Mouse (Mus musculus) frontal cortex, postnatal 14 days (tissue): ENCODE measurements around the gene Uprt.
A peak's percentile ranks its signal among the peaks of the same experiment; 100 is the strongest.

Experiments
- DNase-seq, 2 experiments: peaks; one replicate each; pipeline ENCODE4 v3.0.0; 2022; ENCODE audit warnings: low spot score in 2 of 2

The Uprt gene

GRCm38 (mm10) chrX:104482572-104483443 lies at the start of gene Uprt:
Gene Uprt, plus strand, starts transcription at chrX:104482818.
- DNase-seq = peak; percentile 56 to 69

GRCm38 (mm10) chrX:104433456-104433855 lies 49.2 kb upstream of the Uprt start:
- DNase-seq = no peak

- DNase-seq = no peak
These were observed 30.2 kb upstream of the Uprt start for GRCm38 (mm10) chrX:104452433-104452832.

- DNase-seq = no peak
These were observed 20.9 kb upstream of the Uprt start for GRCm38 (mm10) chrX:104461755-104462154.

GRCm38 (mm10) chrX:104464376-104464775 lies 18.2 kb upstream of the Uprt start:
- DNase-seq = no peak

GRCm38 (mm10) chrX:104478041-104478440 lies 4.6 kb upstream of the Uprt start:
- no peak for DNase-seq

GRCm38 (mm10) chrX:104483444-104483808 lies 808 bp downstream of the Uprt start:
- DNase-seq = no peak

- no peak for DNase-seq
These were observed 3.0 kb downstream of the Uprt start for GRCm38 (mm10) chrX:104485596-104485995.

GRCm38 (mm10) chrX:104488036-104488435 lies 5.4 kb downstream of the Uprt start:
- no peak for DNase-seq

GRCm38 (mm10) chrX:104488870-104489467 lies 6.4 kb downstream of the Uprt start:
- no peak for DNase-seq

GRCm38 (mm10) chrX:104489626-104490355 lies 7.2 kb downstream of the Uprt start:
- no peak for DNase-seq

- DNase-seq = no peak
These were observed 19.1 kb downstream of the Uprt start for GRCm38 (mm10) chrX:104501765-104502164.

- DNase-seq = no peak
These were observed 60.0 kb downstream of the Uprt start for GRCm38 (mm10) chrX:104542635-104543034.

GRCm38 (mm10) chrX:104543919-104544595 lies 61.4 kb downstream of the Uprt start:
- DNase-seq = no peak

- DNase-seq = no peak
These were observed 62.7 kb downstream of the Uprt start for GRCm38 (mm10) chrX:104545283-104545682.
